ENCODE assay signal across 8 mouse cellular contexts in the genomic region with DNA sequence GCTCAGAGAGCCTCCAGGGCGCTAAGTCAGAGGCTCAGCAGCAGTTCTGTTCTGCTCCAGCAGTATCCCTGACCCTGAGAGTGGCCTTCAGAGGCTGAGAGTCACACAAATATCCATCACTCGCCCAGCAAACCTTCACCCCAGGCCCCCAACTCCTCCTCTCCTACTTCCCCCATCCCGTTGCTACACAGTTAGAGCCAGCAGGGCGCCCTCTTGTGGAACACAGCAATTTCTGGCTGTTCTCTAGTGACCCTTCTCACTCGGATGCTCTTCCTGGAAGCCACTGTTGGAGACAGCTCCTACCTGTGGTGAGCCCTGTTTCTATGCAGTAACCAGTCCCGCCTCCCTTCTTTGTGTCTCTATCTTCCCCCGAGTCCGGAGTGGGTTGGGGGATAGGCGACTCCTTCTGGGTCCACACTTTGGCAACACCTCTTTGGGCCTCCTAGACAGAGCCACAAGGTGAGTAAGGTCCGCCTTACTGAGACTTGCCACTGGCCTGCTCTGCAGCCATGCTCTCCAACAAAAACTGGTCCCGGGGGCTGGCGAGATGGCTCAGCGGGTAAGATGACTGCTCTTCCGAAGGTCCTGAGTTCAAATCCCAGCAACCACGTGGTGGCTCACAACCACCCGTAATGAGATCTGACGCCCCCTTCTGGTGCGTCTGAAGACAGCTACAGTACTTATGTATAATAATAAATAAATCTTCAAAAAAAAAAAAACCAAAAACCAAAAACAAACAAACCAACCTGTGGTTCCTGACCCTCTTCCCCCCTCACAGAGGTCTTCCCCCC. TPM values are rescaled to one million over a fixed set of nuclear protein-coding genes. Genes with fewer than 3 reads are reported as not detected.
DNase-seq lines count a peak whose midpoint lies in the region; ATAC-seq lines count a peak whose summit lies in the region.

No protein-coding gene starts in this region.

- peak; percentile 32 for ATAC-seq in intestine, embryonic 16.5 days
- ATAC-seq in limb, embryonic 12.5 days (ENCODE audit: insufficient number of reproducible peaks, insufficient read depth, low FRiP score, low TSS enrichment, low read depth): peak; percentile 15; the same call in 1 of the 2 replicates
- ATAC-seq in midbrain, embryonic 14.5 days (ENCODE audit: low FRiP score, low TSS enrichment): peak; percentile 35; the same call in 1 of the 2 replicates

- peaks cover 9% of the 10 kb centered on the region; the same call in 1 of the 2 replicates for H3K27me3 ChIP-seq in intestine, embryonic 16.5 days (replicated peaks; ENCODE audit: control insufficient read depth, insufficient read depth, low read length)
- peaks cover 35% of the 10 kb centered on the region for H3K27me3 ChIP-seq in limb, embryonic 12.5 days
- H3K27me3 ChIP-seq in midbrain, embryonic 14.5 days (ENCODE audit: control insufficient read depth, insufficient read depth, low read length): peaks cover 21% of the 10 kb centered on the region

- WGBS in intestine, embryonic 16.5 days: 17% methylated on average over 18 of the region's 18 CpGs
- 14% methylated on average over 18 of the region's 18 CpGs for WGBS in limb, embryonic 12.5 days
- WGBS in midbrain, embryonic 14.5 days: 13% methylated on average over 18 of the region's 18 CpGs

- H3K4me2 ChIP-seq in intestine, embryonic 16.5 days (ENCODE audit: low read depth, low read length): peak overlapping the region; percentile 92
- peak overlapping the region; percentile 97 for H3K4me2 ChIP-seq in limb, embryonic 12.5 days
- peak overlapping the region; percentile 95 for H3K4me2 ChIP-seq in midbrain, embryonic 14.5 days (ENCODE audit: low read length)

- DNase-seq in ovary, adult 18-20 months (ENCODE audit: low spot score): peak; percentile 73
- DNase-seq in ovary, postnatal 10 days (ENCODE audit: low spot score): no peak
- peak; percentile 93 for DNase-seq in embryo, embryonic 11 days
- peak; percentile 73 to 88 for DNase-seq in gastrocnemius, postnatal 4 days (ENCODE audit: low spot score in 2 of 2)
- DNase-seq in midbrain, embryonic 14.5 days: peak; percentile 93
- DNase-seq in spleen, postnatal 10 days (ENCODE audit: low spot score in 2 of 2): peak; percentile 76 to 90

- H3K27ac ChIP-seq in intestine, embryonic 16.5 days (ENCODE audit: low read length): peak overlapping the region; percentile 99
- peak overlapping the region; percentile 95 for H3K27ac ChIP-seq in limb, embryonic 12.5 days
- H3K27ac ChIP-seq in midbrain, embryonic 14.5 days (replicated peaks; ENCODE audit: low read depth, low read length): peak overlapping the region; percentile 94

- peak overlapping the region; percentile 100 for H3K9ac ChIP-seq in intestine, embryonic 16.5 days (ENCODE audit: low read depth, low read length)
- peak overlapping the region; percentile 98 for H3K9ac ChIP-seq in limb, embryonic 12.5 days (replicated peaks)
- peak overlapping the region; percentile 97 for H3K9ac ChIP-seq in midbrain, embryonic 14.5 days (replicated peaks; ENCODE audit: low read length)

- H3K9me3 ChIP-seq in intestine, embryonic 16.5 days (ENCODE audit: control insufficient read depth, low read length): no peaks in the 10 kb centered on the region
- H3K9me3 ChIP-seq in limb, embryonic 12.5 days: no peaks in the 10 kb centered on the region
- H3K9me3 ChIP-seq in midbrain, embryonic 14.5 days (ENCODE audit: control insufficient read depth, low read length): no peaks in the 10 kb centered on the region

- H3K4me3 ChIP-seq in intestine, embryonic 16.5 days (ENCODE audit: low read length): peak overlapping the region; percentile 98
- peak overlapping the region; percentile 98 for H3K4me3 ChIP-seq in limb, embryonic 12.5 days (replicated peaks)
- H3K4me3 ChIP-seq in midbrain, embryonic 14.5 days (replicated peaks; ENCODE audit: low read depth, low read length): peak overlapping the region; percentile 94; the same call in 1 of the 2 replicates

- H3K36me3 ChIP-seq in intestine, embryonic 16.5 days (ENCODE audit: control insufficient read depth, insufficient read depth, low read length): peaks cover 2% of the 10 kb centered on the region; the same call in 1 of the 2 replicates
- H3K36me3 ChIP-seq in limb, embryonic 12.5 days: peaks cover 15% of the 10 kb centered on the region
- peaks cover 11% of the 10 kb centered on the region for H3K36me3 ChIP-seq in midbrain, embryonic 14.5 days (ENCODE audit: control insufficient read depth, insufficient read depth, low read length)

- H3K4me1 ChIP-seq in intestine, embryonic 16.5 days (ENCODE audit: control insufficient read depth, insufficient read depth, low read length): peaks cover 52% of the 10 kb centered on the region
- H3K4me1 ChIP-seq in limb, embryonic 12.5 days (replicated peaks): peaks cover 56% of the 10 kb centered on the region
- peaks cover 39% of the 10 kb centered on the region for H3K4me1 ChIP-seq in midbrain, embryonic 14.5 days (ENCODE audit: control insufficient read depth, insufficient read depth, low read length)

RNA-seq across cellular contexts. Expression of a gene that starts 0.8 kb away (rescaled TPM):
- total RNA-seq in gastrocnemius, postnatal 4 days (2021): 100 to 1,000 TPM; 258 to 259 TPM
- 56.5 and 65.5 TPM in 2 replicates for polyA plus RNA-seq in intestine, embryonic 16.5 days (2015; fragmentation: Nextera tagmentation; extraction: Ambion mirVana)
- polyA plus RNA-seq in limb, embryonic 12.5 days (2016; fragmentation: Nextera tagmentation; extraction: Ambion mirVana): 67.0 and 156 TPM in 2 replicates
- polyA plus RNA-seq in midbrain, embryonic 14.5 days (2014; fragmentation: Nextera tagmentation; extraction: Ambion mirVana): 64.8 and 82.1 TPM in 2 replicates

RNA-seq across cellular contexts. Expression of a gene that starts 3.2 kb away (rescaled TPM):
- 1 to 10 TPM; 2.2 to 3.1 TPM for total RNA-seq in gastrocnemius, postnatal 4 days (2021)
- polyA plus RNA-seq in intestine, embryonic 16.5 days (2015; fragmentation: Nextera tagmentation; extraction: Ambion mirVana): 6.8 and 8.2 TPM in 2 replicates
- 1.4 and 2.7 TPM in 2 replicates for polyA plus RNA-seq in limb, embryonic 12.5 days (2016; fragmentation: Nextera tagmentation; extraction: Ambion mirVana)
- polyA plus RNA-seq in midbrain, embryonic 14.5 days (2014; fragmentation: Nextera tagmentation; extraction: Ambion mirVana): 1.9 and 3.5 TPM in 2 replicates

RNA-seq across cellular contexts. Expression of a gene that starts 31.0 kb away (rescaled TPM):
- total RNA-seq in gastrocnemius, postnatal 4 days (2021): 10 to 100 TPM; 42.9 to 43.8 TPM
- 168 and 186 TPM in 2 replicates for polyA plus RNA-seq in intestine, embryonic 16.5 days (2015; fragmentation: Nextera tagmentation; extraction: Ambion mirVana)
- polyA plus RNA-seq in limb, embryonic 12.5 days (2016; fragmentation: Nextera tagmentation; extraction: Ambion mirVana): 248 and 258 TPM in 2 replicates
- polyA plus RNA-seq in midbrain, embryonic 14.5 days (2014; fragmentation: Nextera tagmentation; extraction: Ambion mirVana): 62.3 and 63.9 TPM in 2 replicates

RNA-seq across cellular contexts. Expression of a gene that starts 44.8 kb away (rescaled TPM):
- total RNA-seq in gastrocnemius, postnatal 4 days (2021): 10 to 100 TPM; 10.2 to 11.4 TPM
- polyA plus RNA-seq in intestine, embryonic 16.5 days (2015; fragmentation: Nextera tagmentation; extraction: Ambion mirVana): 12.4 and 13.2 TPM in 2 replicates
- 17.8 and 18.8 TPM in 2 replicates for polyA plus RNA-seq in limb, embryonic 12.5 days (2016; fragmentation: Nextera tagmentation; extraction: Ambion mirVana)
- 31.7 and 33.7 TPM in 2 replicates for polyA plus RNA-seq in midbrain, embryonic 14.5 days (2014; fragmentation: Nextera tagmentation; extraction: Ambion mirVana)

RNA-seq across cellular contexts. Expression of a gene that starts 55.6 kb away (rescaled TPM):
- 100 to 1,000 TPM; 221 to 269 TPM for total RNA-seq in gastrocnemius, postnatal 4 days (2021)
- 2.1 and 2.7 TPM in 2 replicates for polyA plus RNA-seq in intestine, embryonic 16.5 days (2015; fragmentation: Nextera tagmentation; extraction: Ambion mirVana)
- 9.2 and 10.0 TPM in 2 replicates for polyA plus RNA-seq in limb, embryonic 12.5 days (2016; fragmentation: Nextera tagmentation; extraction: Ambion mirVana)
- 2.8 and 3.1 TPM in 2 replicates for polyA plus RNA-seq in midbrain, embryonic 14.5 days (2014; fragmentation: Nextera tagmentation; extraction: Ambion mirVana)
